Mouse (Mus musculus): ENCODE measurements around the gene Myct1. TPM values are rescaled to one million over a fixed set of nuclear protein-coding genes. Genes with fewer than 3 reads are reported as not detected.

The Myct1 gene
- total RNA-seq, 2 experiments from 2014 or later = 3.2 to 3.6 TPM

DNA sequence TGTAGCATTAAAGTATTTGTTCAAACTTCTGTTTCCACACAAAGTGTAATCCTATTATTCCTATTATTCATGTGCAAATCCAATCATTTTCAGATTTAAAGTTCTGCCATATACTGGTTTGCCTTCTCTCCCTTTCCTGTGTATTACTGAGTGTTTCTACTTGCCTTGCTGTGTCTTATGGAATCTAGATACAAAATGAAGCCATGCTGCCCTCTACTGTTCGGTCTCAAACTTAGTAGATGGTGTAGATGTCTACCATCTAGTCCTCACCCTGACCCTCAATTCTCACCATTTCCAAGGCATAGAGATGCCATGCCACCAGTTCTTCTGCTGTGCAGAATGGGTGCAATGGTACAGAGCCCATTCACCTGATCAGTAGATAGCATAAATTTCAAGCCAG lies 40.8 kb downstream of the Myct1 start:
- Histone ChIP-seq H3K4me3 (no peak overlapping the region), H3K27ac (no peak overlapping the region)
- intact Hi-C loops (cut with DNase I) = loop anchor here (2.0 to 5.0 kb wide), 2 partner anchors 36 to 152 kb away; no protein-coding TSS in a partner anchor
- peak; percentile 57 for TF ChIP-seq CTCF (IDR thresholded peaks at IDR 0.05)
- DNase-seq = no peak

DNA sequence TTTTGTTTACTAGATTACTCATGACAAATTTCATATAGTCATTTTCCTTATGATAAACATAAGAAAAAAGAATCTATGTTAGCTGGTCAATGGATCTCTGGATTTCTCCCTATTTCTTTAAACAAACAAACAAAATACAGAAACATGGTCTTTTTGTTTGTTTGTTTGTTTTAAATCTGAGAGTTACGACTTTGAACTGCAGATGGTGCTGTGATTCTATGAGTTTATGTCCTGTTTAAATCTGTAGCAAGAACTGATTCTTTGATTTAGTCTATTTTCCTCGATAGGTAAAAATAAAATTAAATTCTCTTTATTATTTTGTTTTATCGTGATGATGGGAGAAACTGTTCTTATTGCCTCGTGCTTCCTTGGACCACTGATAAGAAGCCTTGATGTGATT lies 43.7 kb downstream of the Myct1 start:
- Histone ChIP-seq H3K4me3 (no peak overlapping the region), H3K27ac (no peak overlapping the region)
- no peak for TF ChIP-seq CTCF (IDR thresholded peaks at IDR 0.05)
- DNase-seq = no peak
- intact Hi-C loops (cut with DNase I) = no loop called here

- intact Hi-C loops (cut with DNase I) = no loop called here
- TF ChIP-seq CTCF (IDR thresholded peaks at IDR 0.05) = no peak
- H3K27ac ChIP-seq = no peak within 1 kb of the TSS
- no peak for DNase-seq
- H3K4me3 ChIP-seq = no peak within 1 kb of the TSS
These were observed 45.5 kb downstream of the Myct1 start, which contains the start of gene Vip for GRCm38 (mm10) chr10:5639112-5639511. Gene Vip, plus strand, starts transcription at chr10:5639218.

Other genes starting within 250 kb of the Myct1 start
- 10 to 100 TPM; 54.5 to 67.7 TPM for gene Syne1, start 42.3 kb upstream of the Myct1 start, total RNA-seq (2021)
- not detected for gene Vip, start 45.4 kb downstream of the Myct1 start, total RNA-seq (2021)
- under 1 TPM; 0.36 to 0.45 TPM for gene Fbxo5, start 211.8 kb downstream of the Myct1 start, total RNA-seq (2021)
- 1 to 10 TPM; 6.1 to 9.9 TPM for gene Mtrf1l, start 230.1 kb downstream of the Myct1 start, total RNA-seq (2021)

Data from gastrocnemius, adult 2 months (tissue).